Mouse (Mus musculus) brown adipose tissue, adult 24 weeks (tissue): Measurements from ENCODE around the gene Gtf3c6. TPM values are rescaled to one million over a fixed set of nuclear protein-coding genes. Genes with fewer than 3 reads are reported as not detected.

ENCODE experiments used
- H3K27ac ChIP-seq: fragments of 200-500 bp; replicated peaks from 2 replicates; pipeline ENCODE4 v1.5.1; 2012; ENCODE audit warnings: low read depth, mild to moderate bottlenecking, low read length
- H3K4me1 ChIP-seq: fragments of 200-500 bp; 2 replicates; pipeline ENCODE4 v1.6.1; 2012; ENCODE audit warnings: low read length, mixed read lengths; ENCODE audit not compliant: control insufficient read depth, insufficient read depth, insufficient read length
- H3K4me3 ChIP-seq: fragments of 200-500 bp; 2 replicates; pipeline ENCODE4 v1.5.1; 2012; ENCODE audit warnings: low read depth, mild to moderate bottlenecking, low read length, moderate library complexity; ENCODE audit not compliant: insufficient read depth
- polyA plus RNA-seq: library from polyadenylated mRNA; stranded (reverse); fragments of >200 nt; gene quantifications from 2 replicates; pipeline ENCODE4 v1.2.4, GENCODE M21; 2012; ENCODE audit not compliant: missing spikeins, insufficient read depth, insufficient read length

The Gtf3c6 gene
- polyA plus RNA-seq, 1 experiment, result 70.6 TPM

- no peaks in the 10 kb centered on the region for H3K4me1 ChIP-seq
- no peak overlapping the region for H3K27ac ChIP-seq
- H3K4me3 ChIP-seq, result no peak overlapping the region
Measured at GRCm38 (mm10) chr10:40233241-40233640, 24.7 kb downstream of the Gtf3c6 start.

GRCm38 (mm10) chr10:40232442-40232841, 25.5 kb downstream of the Gtf3c6 start:
- H3K27ac ChIP-seq, result no peak overlapping the region
- H3K4me1 ChIP-seq, result no peaks in the 10 kb centered on the region
- no peak overlapping the region for H3K4me3 ChIP-seq

- no peak overlapping the region; the same call in 1 of the 2 replicates for H3K27ac ChIP-seq
- no peaks in the 10 kb centered on the region for H3K4me1 ChIP-seq
- no peak overlapping the region for H3K4me3 ChIP-seq
Measured at GRCm38 (mm10) chr10:40229725-40230124, 28.2 kb downstream of the Gtf3c6 start.

GRCm38 (mm10) chr10:40227660-40228303, 30.1 kb downstream of the Gtf3c6 start:
- H3K4me1 ChIP-seq, result no peaks in the 10 kb centered on the region
- H3K4me3 ChIP-seq, result no peak overlapping the region
- H3K27ac ChIP-seq, result no peak overlapping the region

GRCm38 (mm10) chr10:40218874-40219273, 39.0 kb downstream of the Gtf3c6 start:
- Histone ChIP-seq H3K27ac (no peak overlapping the region), H3K4me3 (no peak overlapping the region), H3K4me1 (no peaks in the 10 kb centered on the region)

- Histone ChIP-seq H3K4me3 (no peak overlapping the region), H3K4me1 (no peaks in the 10 kb centered on the region), H3K27ac (no peak overlapping the region)
Measured at GRCm38 (mm10) chr10:40212443-40213169, 45.3 kb downstream of the Gtf3c6 start.

Other genes starting within 250 kb of the Gtf3c6 start
- gene Mfsd4b1, start 232.8 kb downstream of the Gtf3c6 start, polyA plus RNA-seq, result 8.1 and 9.7 TPM in 2 replicates
- 15.4 and 16.1 TPM in 2 replicates for gene Slc16a10, start 115.8 kb downstream of the Gtf3c6 start, polyA plus RNA-seq
- gene Rpf2, start 11.1 kb downstream of the Gtf3c6 start, polyA plus RNA-seq, result 29.1 and 31.1 TPM in 2 replicates
- 25.7 and 31.6 TPM in 2 replicates for gene Amd1, start 44.1 kb upstream of the Gtf3c6 start, polyA plus RNA-seq
- 4.3 and 6.8 TPM in 2 replicates for gene Cdk19, start 81.5 kb upstream of the Gtf3c6 start, polyA plus RNA-seq